Mouse (Mus musculus): ENCODE results near the gene Bcl7c.

DNA sequence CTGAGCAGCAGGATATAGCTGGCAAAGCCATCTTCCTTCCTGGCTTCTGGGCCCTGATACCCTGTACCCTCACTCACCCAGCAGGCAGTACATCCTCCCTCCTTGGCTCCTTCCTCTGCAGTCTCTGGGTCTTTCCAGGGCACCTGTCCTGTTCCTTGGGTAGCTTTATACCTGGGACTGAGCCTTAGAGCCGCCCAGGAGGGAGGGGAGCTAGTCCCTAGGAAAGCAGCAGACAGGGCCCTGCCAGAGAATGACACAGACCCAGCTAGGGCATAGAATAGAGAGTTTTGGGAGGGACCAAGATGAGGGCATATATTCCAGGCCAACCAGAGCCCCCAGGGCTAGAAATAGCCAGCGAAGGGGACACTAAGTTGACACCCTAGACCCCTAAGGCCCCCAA lies 16.8 kb upstream of the Bcl7c start:
- TF ChIP-seq CTCF (IDR thresholded peaks at IDR 0.05; ENCODE audit: low read depth), result no peak
- no peak for TF ChIP-seq EP300 (optimal IDR thresholded peaks at IDR 0.05)
